Mouse (Mus musculus) liver, postnatal 0 days (tissue): ENCODE measurements around the gene Plcb4. TPM values are rescaled to one million over a fixed set of nuclear protein-coding genes. Genes with fewer than 3 reads are reported as not detected.

Source experiments
- ATAC-seq: fragments of 200-750 bp; cut with Nextera tagmentation; 2 replicates; pipeline ENCODE4 v1.8.0; 2017; ENCODE audit warnings: mild to moderate bottlenecking, moderate library complexity
- DNase-seq: peaks from one replicate; pipeline ENCODE4 v3.0.0-alpha.2; 2016
- H3K27ac ChIP-seq: fragments of 300-500 bp; sonication (generic); 2 replicates; pipeline ENCODE4 v1.5.1; 2014; ENCODE audit warnings: antibody characterized with exemption, moderate library complexity, mild to moderate bottlenecking, low read depth
- H3K27me3 ChIP-seq: fragments of 300-500 bp; sonication (generic); 2 replicates; pipeline ENCODE4 v1.6.1; 2014; ENCODE audit warnings: low read length, control low read depth, mixed read lengths; ENCODE audit not compliant: insufficient read depth
- H3K36me3 ChIP-seq: fragments of 300-500 bp; sonication (generic); replicated peaks from 2 replicates; pipeline ENCODE4 v1.6.1; 2014; ENCODE audit warnings: mild to moderate bottlenecking, control low read depth, low read length, moderate library complexity, mixed read lengths; ENCODE audit not compliant: insufficient read depth
- H3K4me1 ChIP-seq: fragments of 300-500 bp; sonication (generic); 2 replicates; pipeline ENCODE4 v1.6.1; 2014; ENCODE audit warnings: antibody characterized with exemption, mild to moderate bottlenecking, control low read depth; ENCODE audit not compliant: insufficient read depth
- H3K4me2 ChIP-seq: fragments of 300-500 bp; sonication (generic); 2 replicates; pipeline ENCODE4 v1.6.1; 2014; ENCODE audit warnings: low read depth, mild to moderate bottlenecking, low read length, moderate library complexity, mixed read lengths
- H3K4me3 ChIP-seq: fragments of 300-500 bp; sonication (generic); 2 replicates; pipeline ENCODE4 v1.5.1; 2014; ENCODE audit warnings: low read depth, low read length
- H3K9ac ChIP-seq: fragments of 300-500 bp; sonication (generic); replicated peaks from 2 replicates; pipeline ENCODE4 v1.6.1; 2014; ENCODE audit warnings: mild to moderate bottlenecking, moderate library complexity
- H3K9me3 ChIP-seq: fragments of 300-500 bp; sonication (generic); 2 replicates; pipeline ENCODE4 v1.6.1; 2016; ENCODE audit warnings: mild to moderate bottlenecking, control low read depth, low read length, mixed read lengths
- CTCF ChIP-seq: sonication (generic); IDR thresholded peaks from 2 replicates; pipeline ENCODE4 v1.5.1; 2016; ENCODE audit warnings: antibody characterized with exemption, low read depth
- EP300 ChIP-seq: IDR thresholded peaks from 2 replicates; pipeline ENCODE4 v1.6.1; 2016; ENCODE audit warnings: antibody characterized with exemption, low read depth, mild to moderate bottlenecking
- WGBS: fragments of 180-500 bp; shearing (Covaris S2); extraction: QIAGEN DNeasy Blood & Tissue Kit; methylation state at CpG from one replicate; pipeline ENCODE4 v1.1.7; 2014; ENCODE audit not compliant: insufficient replicate concordance; 5-methylcytosine and 5-hydroxymethylcytosine counted together
- polyA plus RNA-seq: library from polyadenylated mRNA; unstranded; fragments of >200 nt; fragmentation: Nextera tagmentation; extraction: Ambion mirVana; gene quantifications from 2 replicates; pipeline ENCODE4 v1.2.1, GENCODE M21; 2015

Plcb4 gene
- polyA plus RNA-seq, 1 experiment from 2014 or later: 2.8 TPM

DNA sequence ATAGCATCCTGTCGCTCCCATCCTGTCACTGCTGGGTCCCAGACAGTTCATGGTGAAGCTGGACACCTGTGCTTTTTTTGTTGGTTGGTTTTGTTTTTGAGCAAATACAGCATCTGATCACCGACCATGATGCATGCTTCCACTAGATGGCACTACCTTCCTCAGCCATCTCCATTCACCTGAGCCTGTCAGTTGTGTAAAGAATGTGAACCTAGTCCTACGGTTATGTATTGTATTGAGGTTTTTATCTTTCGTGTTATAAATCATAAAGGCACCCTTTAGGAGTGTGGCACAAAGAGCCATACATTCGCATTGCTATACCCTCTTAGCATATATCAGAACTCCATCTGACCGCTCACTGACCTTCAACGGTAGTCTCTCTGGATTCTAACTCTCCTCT is 343.3 kb downstream of the Plcb4 start:
- ATAC-seq (no peak), DNase-seq (no peak)

DNA sequence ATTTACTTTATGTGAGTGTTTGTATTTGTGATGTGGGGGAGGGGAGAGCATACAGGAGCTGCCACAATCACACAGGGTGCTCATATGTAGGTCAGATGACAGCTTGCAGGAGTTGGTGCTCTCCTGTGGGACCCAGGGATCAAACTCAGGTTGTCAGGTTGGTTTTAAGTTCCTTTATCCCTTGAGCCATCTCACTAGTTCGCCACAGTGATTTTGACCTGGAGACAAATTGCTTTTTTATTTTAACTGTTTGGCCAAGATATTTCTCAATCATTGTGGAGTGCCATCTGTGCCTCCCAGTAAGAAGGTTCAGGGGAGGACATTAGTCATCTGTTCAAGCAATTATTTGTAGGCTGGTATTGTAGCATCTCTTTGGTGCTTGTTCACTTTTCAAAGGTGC is 345.0 kb downstream of the Plcb4 start:
- ATAC-seq: no peak
- no peaks in the 10 kb centered on the region for H3K4me1 ChIP-seq
- 68% methylated on average over 1 of the region's 1 CpGs for WGBS

More for the DNA sequence above, 343.3 kb downstream of the Plcb4 start:
- H3K36me3 ChIP-seq: no peaks in the 10 kb centered on the region
- no peaks in the 10 kb centered on the region for H3K9me3 ChIP-seq
- H3K4me1 ChIP-seq: no peaks in the 10 kb centered on the region
- H3K4me3 ChIP-seq: no peak overlapping the region
- no peak overlapping the region for H3K4me2 ChIP-seq
- 53% methylated on average over 7 of the region's 7 CpGs for WGBS
- H3K9ac ChIP-seq: no peak overlapping the region
- H3K27me3 ChIP-seq: no peaks in the 10 kb centered on the region
- TF ChIP-seq EP300: no peak
- peak; percentile 69 for TF ChIP-seq CTCF
- no peak overlapping the region for H3K27ac ChIP-seq

GRCm38 (mm10) chr2:136006280-136006679 is 347.5 kb downstream of the Plcb4 start:
- TF ChIP-seq EP300 (no peak), CTCF (no peak)
- H3K4me1 ChIP-seq: no peaks in the 10 kb centered on the region
- no peak overlapping the region for H3K9ac ChIP-seq
- no peaks in the 10 kb centered on the region for H3K9me3 ChIP-seq
- no peak overlapping the region for H3K27ac ChIP-seq
- H3K4me3 ChIP-seq: no peak overlapping the region
- WGBS: 84% methylated on average over 5 of the region's 5 CpGs
- ATAC-seq (no peak), DNase-seq (no peak)
- H3K36me3 ChIP-seq: no peaks in the 10 kb centered on the region
- no peaks in the 10 kb centered on the region for H3K27me3 ChIP-seq
- H3K4me2 ChIP-seq: no peak overlapping the region

More for the DNA sequence above, 345.0 kb downstream of the Plcb4 start:
- H3K27ac ChIP-seq: no peak overlapping the region
- H3K9ac ChIP-seq: no peak overlapping the region
- no peaks in the 10 kb centered on the region for H3K9me3 ChIP-seq
- no peaks in the 10 kb centered on the region for H3K36me3 ChIP-seq
- no peak for TF ChIP-seq CTCF
- TF ChIP-seq EP300: no peak
- no peak overlapping the region for H3K4me2 ChIP-seq
- no peak overlapping the region for H3K4me3 ChIP-seq
- no peaks in the 10 kb centered on the region for H3K27me3 ChIP-seq
- no peak for DNase-seq

GRCm38 (mm10) chr2:136012759-136013158 is 353.9 kb downstream of the Plcb4 start:
- TF ChIP-seq CTCF: no peak
- no peak for TF ChIP-seq EP300
- no peak for DNase-seq
- WGBS: 84% methylated on average over 9 of the region's 9 CpGs
- Histone ChIP-seq H3K9me3 (no peaks in the 10 kb centered on the region), H3K27me3 (no peaks in the 10 kb centered on the region), H3K4me2 (no peak overlapping the region), H3K27ac (no peak overlapping the region), H3K4me1 (no peaks in the 10 kb centered on the region), H3K4me3 (no peak overlapping the region), H3K9ac (no peak overlapping the region), H3K36me3 (no peaks in the 10 kb centered on the region)
- ATAC-seq: no peak

DNA sequence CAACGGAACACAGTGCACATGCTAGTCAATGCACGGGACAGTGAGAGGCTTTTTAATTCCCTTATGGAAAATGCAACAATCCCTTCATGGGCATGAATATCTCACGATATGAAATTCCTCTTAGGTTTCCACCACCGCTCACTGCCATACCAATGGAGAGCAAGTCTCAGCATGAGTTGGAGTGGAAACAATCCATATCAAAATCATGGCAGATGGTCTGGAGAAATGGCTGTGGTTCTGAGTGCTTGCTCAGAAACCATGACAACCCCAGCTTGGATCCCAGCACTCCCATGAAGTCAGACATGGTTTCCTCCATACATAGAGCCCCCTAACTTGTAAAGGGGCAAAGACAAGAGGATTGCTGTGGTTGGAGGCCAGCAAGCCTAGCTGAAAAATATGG is 389.7 kb downstream of the Plcb4 start:
- H3K4me3 ChIP-seq: no peak overlapping the region
- TF ChIP-seq EP300: no peak
- TF ChIP-seq CTCF: no peak
- 87% methylated on average over 4 of the region's 4 CpGs for WGBS
- no peak overlapping the region for H3K27ac ChIP-seq
- H3K27me3 ChIP-seq: peaks cover 4% of the 10 kb centered on the region; the same call in 1 of the 2 replicates
- DNase-seq: no peak
- no peak overlapping the region for H3K4me2 ChIP-seq
- ATAC-seq: no peak
- H3K4me1 ChIP-seq: no peaks in the 10 kb centered on the region
- H3K36me3 ChIP-seq: no peaks in the 10 kb centered on the region
- no peak overlapping the region for H3K9ac ChIP-seq
- no peaks in the 10 kb centered on the region for H3K9me3 ChIP-seq

GRCm38 (mm10) chr2:136050793-136051615 is 392.2 kb downstream of the Plcb4 start:
- H3K27me3 ChIP-seq: peaks cover 4% of the 10 kb centered on the region; the same call in 1 of the 2 replicates
- WGBS: 22% methylated on average over 27 of the region's 27 CpGs
- H3K4me2 ChIP-seq: no peak overlapping the region
- H3K27ac ChIP-seq: no peak overlapping the region
- no peak overlapping the region for H3K9ac ChIP-seq
- no peak overlapping the region for H3K4me3 ChIP-seq
- H3K36me3 ChIP-seq: no peaks in the 10 kb centered on the region
- ATAC-seq: no peak
- no peaks in the 10 kb centered on the region for H3K9me3 ChIP-seq
- no peaks in the 10 kb centered on the region for H3K4me1 ChIP-seq
- no peak for DNase-seq
- TF ChIP-seq EP300 (no peak), CTCF (no peak)
